Mouse (Mus musculus) mature B cell (primary cell): ENCODE measurements around the gene Ccnb2.
"Not testable (repeated sequence)": the region's sequence is repeated elsewhere in the genome, so short reads cannot be mapped to it uniquely, and the experiment has no call there.

ENCODE experiments used
- in situ Hi-C: fragments of 300-500 bp; cut with MboI; formaldehyde crosslinking; loops from 2 replicates; pipeline ENCODE4 v1.14.3; 2019

The Ccnb2 gene

GRCm38 (mm10) chr9:70421257-70422056 lies at the start of gene Ccnb2:
Gene Ccnb2 (minus strand): TSS chr9:70421547.
- in situ Hi-C loops: no loop called here

- in situ Hi-C loops: not testable (repeated sequence)
Measured at GRCm38 (mm10) chr9:70463091-70463490, 41.7 kb upstream of the Ccnb2 start.

- in situ Hi-C loops: no loop called here
Measured at GRCm38 (mm10) chr9:70452371-70452770, 31.0 kb upstream of the Ccnb2 start.

GRCm38 (mm10) chr9:70449072-70449471 lies 27.7 kb upstream of the Ccnb2 start:
- in situ Hi-C loops: no loop called here

- in situ Hi-C loops: no loop called here
Measured at GRCm38 (mm10) chr9:70439959-70440358, 18.6 kb upstream of the Ccnb2 start.

GRCm38 (mm10) chr9:70422661-70423060 lies 1.3 kb upstream of the Ccnb2 start:
- in situ Hi-C loops: no loop called here

- in situ Hi-C loops: no loop called here
Measured at GRCm38 (mm10) chr9:70416412-70416811, 4.9 kb downstream of the Ccnb2 start.

GRCm38 (mm10) chr9:70413038-70413437 lies 8.3 kb downstream of the Ccnb2 start:
- in situ Hi-C loops: no loop called here

- in situ Hi-C loops: no loop called here
Measured at GRCm38 (mm10) chr9:70410668-70411067, 10.7 kb downstream of the Ccnb2 start.

- in situ Hi-C loops: no loop called here
Measured at GRCm38 (mm10) chr9:70409743-70410142, 11.6 kb downstream of the Ccnb2 start.

- in situ Hi-C loops: no loop called here
Measured at GRCm38 (mm10) chr9:70408791-70409190, 12.6 kb downstream of the Ccnb2 start.

GRCm38 (mm10) chr9:70406596-70406995 lies 14.8 kb downstream of the Ccnb2 start:
- in situ Hi-C loops: no loop called here

GRCm38 (mm10) chr9:70401937-70402539 lies 19.3 kb downstream of the Ccnb2 start:
- in situ Hi-C loops: no loop called here

- in situ Hi-C loops: no loop called here
Measured at GRCm38 (mm10) chr9:70396083-70396482, 25.3 kb downstream of the Ccnb2 start.

- in situ Hi-C loops: no loop called here
Measured at GRCm38 (mm10) chr9:70395617-70396016, 25.7 kb downstream of the Ccnb2 start.

GRCm38 (mm10) chr9:70392563-70392907 lies 28.8 kb downstream of the Ccnb2 start:
- in situ Hi-C loops: no loop called here

- in situ Hi-C loops: no loop called here
Measured at GRCm38 (mm10) chr9:70391660-70392562, 29.4 kb downstream of the Ccnb2 start.

- in situ Hi-C loops: no loop called here
Measured at GRCm38 (mm10) chr9:70391042-70391441, 30.3 kb downstream of the Ccnb2 start.

GRCm38 (mm10) chr9:70389548-70389947 lies 31.8 kb downstream of the Ccnb2 start:
- in situ Hi-C loops: no loop called here

GRCm38 (mm10) chr9:70387410-70388119 lies 33.8 kb downstream of the Ccnb2 start:
- in situ Hi-C loops: no loop called here

- in situ Hi-C loops: no loop called here
Measured at GRCm38 (mm10) chr9:70384958-70385728, 36.2 kb downstream of the Ccnb2 start.
